Mouse (Mus musculus) gastrocnemius, adult 18-20 months (tissue): ENCODE results near the gene Numb. TPM values are rescaled to one million over a fixed set of nuclear protein-coding genes. Genes with fewer than 3 reads are reported as not detected.
A peak's percentile ranks its signal among the peaks of the same experiment; 100 is the strongest.

Experiments used
- DNase-seq: peaks from one replicate; pipeline ENCODE4 v3.0.0; 2021; ENCODE audit warnings: low spot score
- total RNA-seq, 2 experiments: library from RNA; stranded (reverse); gene quantifications; 2 replicates each; pipeline ENCODE4 v1.2.3; 2021

Numb gene
- total RNA-seq, 2 experiments from 2014 or later: 16.3 to 19.4 TPM

- no peak for DNase-seq
These were observed 67.5 kb downstream of the Numb start for GRCm38 (mm10) chr12:83854281-83854680.

GRCm38 (mm10) chr12:83852512-83853213 is 69.1 kb downstream of the Numb start:
- DNase-seq: no peak

DNA sequence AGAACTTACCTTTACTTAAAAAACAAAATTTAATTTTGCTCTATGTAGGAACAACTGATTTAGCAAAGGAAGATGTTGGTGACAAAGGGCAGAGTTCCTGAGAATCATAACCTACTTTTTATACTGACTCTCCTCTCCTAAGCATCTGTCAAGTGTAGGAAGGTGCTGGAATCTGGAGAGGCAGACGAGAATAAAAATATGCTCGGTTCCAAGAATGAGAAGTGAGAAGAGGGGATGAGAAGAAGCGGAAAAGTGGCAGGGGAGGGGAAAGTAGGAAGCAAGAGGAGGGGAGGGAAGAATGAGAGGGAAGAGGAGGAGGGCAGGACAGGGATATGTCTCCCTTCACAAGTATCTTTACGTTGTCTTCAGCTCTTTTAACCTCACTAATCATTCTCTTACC is 71.4 kb downstream of the Numb start:
- DNase-seq: no peak

- DNase-seq: peak; percentile 12
These were observed 73.0 kb downstream of the Numb start for GRCm38 (mm10) chr12:83848595-83849231.

- DNase-seq: no peak
These were observed 73.9 kb downstream of the Numb start for GRCm38 (mm10) chr12:83847877-83848276.

GRCm38 (mm10) chr12:83842678-83843440 is 78.9 kb downstream of the Numb start:
- DNase-seq: no peak

DNA sequence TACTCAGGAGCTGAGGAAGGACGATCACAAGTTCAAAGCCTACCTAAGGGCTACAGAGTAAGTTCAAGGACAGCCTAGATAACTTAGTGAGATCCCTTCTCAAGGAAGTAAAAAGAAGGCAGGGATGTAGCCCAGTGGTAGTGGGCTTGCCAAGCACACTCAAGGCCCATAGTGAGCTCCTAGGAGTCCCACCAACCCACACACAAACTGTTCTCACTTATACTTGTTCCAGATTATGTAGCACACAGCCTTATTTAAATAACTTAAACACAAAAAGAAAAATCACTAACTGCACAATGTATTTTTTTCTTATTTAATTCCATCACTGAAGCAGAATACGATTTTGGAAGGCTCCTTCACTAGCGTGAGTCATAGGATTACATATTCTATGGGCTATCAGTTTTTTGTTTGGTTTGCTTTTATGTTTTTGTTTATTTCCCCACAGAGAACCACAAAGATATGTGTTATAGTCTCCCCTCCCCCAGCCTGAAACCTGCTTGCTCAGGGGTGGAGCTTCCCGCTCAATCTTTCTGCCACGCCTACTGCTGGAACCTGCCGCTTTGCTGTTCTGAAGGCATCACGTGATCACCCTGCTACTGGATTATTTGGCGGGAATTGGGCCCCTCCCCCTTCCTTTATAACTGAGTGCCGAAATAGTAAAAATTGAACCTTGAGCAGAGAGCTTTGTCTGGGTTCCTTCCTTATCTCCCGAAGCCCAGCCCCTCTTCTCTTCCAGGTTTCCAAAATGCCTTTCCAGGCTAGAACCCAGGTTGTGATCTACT is 80.1 kb downstream of the Numb start:
- no peak for DNase-seq

GRCm38 (mm10) chr12:83833979-83834378 is 87.8 kb downstream of the Numb start:
- DNase-seq: no peak

DNA sequence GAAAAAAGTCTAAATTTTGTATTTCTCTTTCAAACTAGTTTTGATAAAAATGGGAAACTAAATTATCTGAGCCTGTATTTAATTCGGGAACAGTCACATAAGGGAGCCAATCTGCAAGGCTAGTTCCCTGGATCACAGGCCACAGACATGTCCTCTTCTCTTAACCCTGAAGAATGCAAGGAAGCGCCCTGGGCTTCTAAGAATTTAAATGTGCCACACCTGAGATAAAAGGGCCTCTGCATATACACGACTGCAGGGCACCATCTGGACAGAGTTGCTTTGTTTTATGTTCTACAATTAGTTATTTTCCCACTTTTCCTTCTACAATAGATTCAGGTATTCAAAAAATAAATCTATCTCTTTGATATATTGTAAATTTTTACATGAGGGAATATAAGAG is 91.3 kb downstream of the Numb start:
- no peak for DNase-seq

DNA sequence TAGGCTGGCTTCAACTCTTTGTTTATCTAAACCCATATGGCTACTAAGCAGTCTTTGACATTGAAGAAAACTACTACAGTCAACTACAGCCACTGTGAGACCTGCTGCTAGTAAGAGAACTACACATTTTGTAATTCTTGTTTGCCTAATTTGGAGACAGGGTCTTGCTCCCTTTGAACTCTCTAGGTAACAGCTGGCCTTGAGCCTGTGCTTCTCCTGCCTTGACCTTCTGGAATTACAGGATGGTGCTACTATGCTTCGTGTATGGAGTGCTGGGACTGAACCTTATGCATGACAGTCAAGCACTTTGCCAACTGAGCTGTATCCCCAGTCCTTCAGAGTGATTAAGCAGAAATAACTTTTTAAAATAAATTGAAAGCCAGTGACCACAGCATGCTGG is 105.1 kb downstream of the Numb start:
- DNase-seq: no peak

- no peak for DNase-seq
These were observed 109.8 kb downstream of the Numb start for GRCm38 (mm10) chr12:83811901-83812300.

DNA sequence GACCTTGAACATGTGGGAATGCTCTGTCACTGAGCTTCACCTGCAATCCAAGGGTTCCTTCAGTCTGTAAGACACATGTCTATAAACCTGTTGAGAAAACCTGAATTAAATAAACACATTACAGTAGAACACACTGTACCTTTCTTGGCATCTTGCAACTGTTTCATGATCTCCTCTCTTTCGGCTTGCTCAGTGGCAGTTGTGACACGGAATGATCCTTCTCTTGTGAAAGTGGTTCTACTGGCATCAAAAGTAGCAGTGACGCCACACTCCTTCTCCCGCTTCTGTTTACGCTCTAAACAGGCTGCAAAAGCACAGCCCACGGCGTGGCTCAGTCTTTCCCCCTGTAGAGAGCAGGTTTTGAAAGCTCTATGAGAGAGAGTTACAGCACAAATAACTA is 118.1 kb downstream of the Numb start:
- DNase-seq: no peak

GRCm38 (mm10) chr12:83800943-83801342 is 120.8 kb downstream of the Numb start:
- no peak for DNase-seq

GRCm38 (mm10) chr12:83798313-83798712 is 123.4 kb downstream of the Numb start:
- no peak for DNase-seq

- DNase-seq: no peak
These were observed 126.1 kb downstream of the Numb start for GRCm38 (mm10) chr12:83795586-83795985.

DNA sequence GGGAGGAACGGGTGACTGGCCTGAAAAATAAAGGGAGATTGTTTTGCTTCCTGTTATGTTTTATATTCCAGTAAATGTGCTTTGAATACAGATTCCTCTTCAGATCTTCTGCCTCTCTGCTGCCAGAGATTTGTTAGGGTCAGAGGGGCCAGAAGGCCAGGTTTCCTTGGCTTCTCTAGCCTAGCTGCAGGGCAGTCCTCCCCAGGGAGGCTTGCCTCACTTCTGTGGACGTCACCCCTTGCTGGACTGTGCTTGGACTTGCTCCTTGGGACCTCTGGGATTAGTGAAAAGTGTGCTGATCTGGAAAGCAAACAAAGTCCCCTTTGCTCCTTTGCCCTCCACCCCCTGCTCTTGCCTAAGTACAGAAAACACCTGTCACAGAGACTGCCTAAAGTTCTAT is 126.7 kb downstream of the Numb start:
- DNase-seq: no peak

- DNase-seq: no peak
These were observed 128.9 kb downstream of the Numb start for GRCm38 (mm10) chr12:83792706-83793410.

- no peak for DNase-seq
These were observed 130.0 kb downstream of the Numb start for GRCm38 (mm10) chr12:83791737-83792136.

GRCm38 (mm10) chr12:83790749-83791148 is 131.0 kb downstream of the Numb start:
- no peak for DNase-seq

DNA sequence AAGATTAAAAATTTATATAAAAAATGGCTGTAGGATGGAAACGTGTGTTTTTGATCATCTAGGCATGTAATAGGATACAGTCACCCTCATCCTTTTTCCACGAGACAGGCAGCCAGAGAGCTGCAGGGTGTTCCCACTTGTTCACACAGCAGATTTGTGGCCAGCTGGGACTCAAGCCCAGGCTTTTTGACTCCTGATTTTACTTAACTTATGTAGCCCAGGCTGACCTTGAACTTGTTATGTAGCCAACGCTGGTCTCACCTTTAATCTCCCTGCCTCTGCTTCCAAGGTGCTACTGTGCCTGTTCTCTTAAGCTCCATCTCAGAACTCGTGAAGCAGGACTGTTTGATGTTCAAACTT is 132.0 kb downstream of the Numb start:
- peak; percentile 30 for DNase-seq
